Comparison of ENCODE assay signal across 9 mouse cellular contexts in genomic region chr11:101905115-101905514, GRCm38 (mm10). TPM values are rescaled to one million over a fixed set of nuclear protein-coding genes. Genes with fewer than 3 reads are reported as not detected.
DNase-seq lines count a peak whose midpoint lies in the region; ATAC-seq lines count a peak whose summit lies in the region.
"Had no signal": no experiment of that assay in that cellular context is flagged by ENCODE, and none has a peak within 500 bp of the region (broad histone marks: within the 10 kb centered on the region; RNA-seq: fewer than 3 reads in every experiment).

No protein-coding gene starts in this region.

- peak; percentile 74 for DNase-seq in forebrain, embryonic 10.5 days (ENCODE audit: extremely low spot score, low spot score)
- peak; percentile 65 to 70 for DNase-seq in adrenal gland, postnatal 4 days (ENCODE audit: low spot score in 2 of 2)
- DNase-seq in hindbrain, embryonic 14.5 days (ENCODE audit: low spot score) = peak; percentile 87
- DNase-seq in left cerebral cortex, postnatal 10 days (ENCODE audit: extremely low spot score in 1 of 2, low spot score in 2 of 2) = peak; percentile 57 to 74
- DNase-seq in mesoderm, embryonic 11.5 days (ENCODE audit: low read depth, low spot score) = peak; percentile 84
- peak; percentile 21 to 27 for DNase-seq in spleen, postnatal 36 days (ENCODE audit: low spot score in 2 of 2)

- 25% methylated on average over 13 of the region's 13 CpGs for WGBS in forebrain, embryonic 10.5 days
- WGBS in forebrain, embryonic 13.5 days = 22% methylated on average over 13 of the region's 13 CpGs
- WGBS in hindbrain, embryonic 14.5 days = 26% methylated on average over 13 of the region's 13 CpGs

- no peak overlapping the region for H3K27ac ChIP-seq in forebrain, embryonic 10.5 days
- no peak overlapping the region for H3K27ac ChIP-seq in forebrain, embryonic 13.5 days
- no peak overlapping the region for H3K27ac ChIP-seq in hindbrain, embryonic 14.5 days
- H3K27ac ChIP-seq: neural tube, embryonic 12.5 days had no signal

- H3K4me2 ChIP-seq in forebrain, embryonic 13.5 days = no peak overlapping the region
- no peak overlapping the region for H3K4me2 ChIP-seq in hindbrain, embryonic 14.5 days (replicated peaks)
- H3K4me2 ChIP-seq: neural tube, embryonic 12.5 days had no signal

- H3K4me1 ChIP-seq in forebrain, embryonic 10.5 days = peaks cover 13% of the 10 kb centered on the region
- no peaks in the 10 kb centered on the region for H3K4me1 ChIP-seq in forebrain, embryonic 13.5 days
- H3K4me1 ChIP-seq in hindbrain, embryonic 14.5 days (replicated peaks; ENCODE audit: control insufficient read depth, insufficient read depth, low read length) = no peaks in the 10 kb centered on the region

- H3K4me3 ChIP-seq in forebrain, embryonic 10.5 days = no peak overlapping the region
- no peak overlapping the region for H3K4me3 ChIP-seq in forebrain, embryonic 13.5 days
- no peak overlapping the region for H3K4me3 ChIP-seq in hindbrain, embryonic 14.5 days (replicated peaks; ENCODE audit: low read length)
- H3K4me3 ChIP-seq: neural tube, embryonic 12.5 days had no signal

- peaks cover 37% of the 10 kb centered on the region for H3K27me3 ChIP-seq in forebrain, embryonic 10.5 days (ENCODE audit: poor library complexity, severe bottlenecking)
- H3K27me3 ChIP-seq in forebrain, embryonic 13.5 days = no peaks in the 10 kb centered on the region
- H3K27me3 ChIP-seq in hindbrain, embryonic 14.5 days (ENCODE audit: control insufficient read depth, insufficient read depth, low read length) = no peaks in the 10 kb centered on the region

- H3K9ac ChIP-seq in forebrain, embryonic 13.5 days = no peak overlapping the region
- H3K9ac ChIP-seq in hindbrain, embryonic 14.5 days = no peak overlapping the region
- H3K9ac ChIP-seq: neural tube, embryonic 12.5 days had no signal

- H3K36me3 ChIP-seq in forebrain, embryonic 10.5 days (replicated peaks) = no peaks in the 10 kb centered on the region
- no peaks in the 10 kb centered on the region for H3K36me3 ChIP-seq in forebrain, embryonic 13.5 days (ENCODE audit: poor library complexity, severe bottlenecking)
- H3K36me3 ChIP-seq in hindbrain, embryonic 14.5 days (replicated peaks; ENCODE audit: control insufficient read depth, insufficient read depth) = no peaks in the 10 kb centered on the region
- H3K36me3 ChIP-seq: neural tube, embryonic 12.5 days had no signal

- intact Hi-C loops in left cerebral cortex, postnatal 10 days (cut with DNase I) = no loop called here

- ATAC-seq in forebrain, embryonic 13.5 days = no peak
- peak; percentile 67 for ATAC-seq in erythroblast, adult 5-6 weeks (replicated peaks; ENCODE audit: low FRiP score, poor library complexity, severe bottlenecking)
- ATAC-seq in hindbrain, embryonic 14.5 days (ENCODE audit: low FRiP score) = no peak

- no peaks in the 10 kb centered on the region for H3K9me3 ChIP-seq in forebrain, embryonic 10.5 days
- no peaks in the 10 kb centered on the region for H3K9me3 ChIP-seq in forebrain, embryonic 13.5 days (replicated peaks)
- no peaks in the 10 kb centered on the region for H3K9me3 ChIP-seq in hindbrain, embryonic 14.5 days (ENCODE audit: control insufficient read depth, low read length)
- H3K9me3 ChIP-seq: neural tube, embryonic 12.5 days had no signal

RNA-seq across cellular contexts. Expression of gene Meox1, which starts 10.9 kb away (rescaled TPM):
- polyA plus RNA-seq in forebrain, embryonic 10.5 days (2016; fragmentation: Nextera tagmentation; extraction: Ambion mirVana) = 0.86 and 0.97 TPM in 2 replicates
- polyA plus RNA-seq in forebrain, embryonic 13.5 days (2015; fragmentation: Nextera tagmentation; extraction: Ambion mirVana) = 0.17 and 0.30 TPM in 2 replicates
- 1 to 10 TPM; 7.1 to 7.8 TPM for total RNA-seq in adrenal gland, postnatal 4 days (2021)
- total RNA-seq in erythroblast, adult 5-6 weeks (2015; ENCODE audit: low replicate concordance) = not detected in 2 replicates
- not detected in 2 replicates for total RNA-seq in erythroblast, adult 5-6 weeks (2017; ENCODE audit: low replicate concordance)
- polyA plus RNA-seq in hindbrain, embryonic 14.5 days (2014; fragmentation: Nextera tagmentation; extraction: Ambion mirVana) = 0.63 and 0.90 TPM in 2 replicates
- total RNA-seq in left cerebral cortex, postnatal 10 days (2021) = 1 to 10 TPM; 3.1 to 3.3 TPM

Comparison
In these comparisons a context has a peak if more than half of its experiments do, and no peak if none do; other contexts are left out.
1. DNase-seq: peak in every context shown above with its lines; median percentile 87 in hindbrain, embryonic 14.5 days; 84 in mesoderm, embryonic 11.5 days; 74 in forebrain, embryonic 10.5 days; 68 in adrenal gland, postnatal 4 days; 66 in left cerebral cortex, postnatal 10 days; 24 in spleen, postnatal 36 days.
2. RNA of gene Meox1, which starts 10.9 kb away (total RNA-seq): 7.1 to 7.8 TPM in adrenal gland, postnatal 4 days and 3.1 to 3.3 TPM in left cerebral cortex, postnatal 10 days; not detected in erythroblast, adult 5-6 weeks; every median in the first group is over 4 times any median in the second.